Mouse (Mus musculus) forebrain, embryonic 14.5 days (tissue): ENCODE measurements around the gene Scml4. TPM values are rescaled to one million over a fixed set of nuclear protein-coding genes. Genes with fewer than 3 reads are reported as not detected.

Source experiments
- ATAC-seq: fragments of 200-750 bp; cut with Nextera tagmentation; 2 replicates; pipeline ENCODE4 v1.8.0; 2017; ENCODE audit warnings: mild to moderate bottlenecking, moderate library complexity
- DNase-seq: peaks from one replicate; pipeline ENCODE4 v3.0.0-alpha.2; 2015; ENCODE audit warnings: low spot score
- H3K27ac ChIP-seq: fragments of 300-500 bp; sonication (generic); 2 replicates; pipeline ENCODE4 v1.5.1; 2014; ENCODE audit warnings: low read depth, mild to moderate bottlenecking, control low read depth, low read length, moderate library complexity
- H3K27me3 ChIP-seq: fragments of 300-500 bp; sonication (generic); replicated peaks from 2 replicates; pipeline ENCODE4 v1.6.1; 2014; ENCODE audit warnings: low read length, control low read depth, mixed read lengths; ENCODE audit not compliant: control insufficient read depth, insufficient read depth
- H3K36me3 ChIP-seq: fragments of 300-500 bp; sonication (generic); 2 replicates; pipeline ENCODE4 v1.6.1; 2014; ENCODE audit warnings: low read length, control low read depth; ENCODE audit not compliant: control insufficient read depth, insufficient read depth
- H3K4me1 ChIP-seq: fragments of 300-500 bp; sonication (generic); 2 replicates; pipeline ENCODE4 v1.6.1; 2014; ENCODE audit warnings: antibody characterized with exemption, low read length, control low read depth; ENCODE audit not compliant: control insufficient read depth, insufficient read depth
- H3K4me2 ChIP-seq: fragments of 300-500 bp; sonication (generic); 2 replicates; pipeline ENCODE4 v1.6.1; 2014; ENCODE audit warnings: mild to moderate bottlenecking, control low read depth, low read length
- H3K4me3 ChIP-seq: fragments of 300-500 bp; sonication (generic); 2 replicates; pipeline ENCODE4 v1.5.1; 2014; ENCODE audit warnings: low read depth, low read length, control low read depth
- H3K9ac ChIP-seq: fragments of 300-500 bp; sonication (generic); 2 replicates; pipeline ENCODE4 v1.6.1; 2014; ENCODE audit warnings: mild to moderate bottlenecking, low read length, control low read depth, moderate library complexity
- H3K9me3 ChIP-seq: fragments of 300-500 bp; sonication (generic); replicated peaks from 2 replicates; pipeline ENCODE4 v1.6.1; 2016; ENCODE audit warnings: low read length, control low read depth, mixed read lengths; ENCODE audit not compliant: control insufficient read depth
- WGBS: fragments of 180-500 bp; shearing (Covaris S2); extraction: QIAGEN DNeasy Blood & Tissue Kit; methylation state at CpG from one replicate; pipeline ENCODE4 v1.1.7; 2014; 5-methylcytosine and 5-hydroxymethylcytosine counted together
- polyA plus RNA-seq: library from polyadenylated mRNA; unstranded; fragments of >200 nt; fragmentation: Nextera tagmentation; extraction: Ambion mirVana; gene quantifications from 2 replicates; pipeline ENCODE4 v1.2.1, GENCODE M21; 2014

Scml4 gene
- polyA plus RNA-seq, 1 experiment from 2014 or later = 4.9 TPM

DNA sequence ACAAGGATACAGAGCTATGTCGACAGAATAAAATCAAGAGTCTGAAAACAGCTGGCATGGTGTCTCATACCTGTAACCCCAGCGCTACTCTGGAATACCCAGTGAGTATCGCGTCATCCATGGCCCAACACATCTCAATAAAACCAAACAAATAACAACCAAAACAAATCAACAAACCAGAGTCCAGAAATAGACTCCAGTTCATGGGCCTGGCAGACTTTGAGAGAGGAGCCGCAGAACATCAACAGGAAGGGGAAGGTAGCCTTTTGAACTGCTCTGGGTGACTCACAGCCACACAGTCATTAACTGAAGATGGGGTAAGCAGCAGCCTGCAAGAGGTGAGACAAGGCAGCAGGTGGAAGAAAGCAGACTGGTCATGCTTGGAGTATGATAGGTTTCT lies 28.1 kb downstream of the Scml4 start:
- no peak for DNase-seq
- 90% methylated on average over 5 of the region's 5 CpGs for WGBS
- no peaks in the 10 kb centered on the region for H3K4me1 ChIP-seq
- H3K4me3 ChIP-seq = no peak overlapping the region
- no peak overlapping the region for H3K9ac ChIP-seq
- H3K36me3 ChIP-seq = no peaks in the 10 kb centered on the region
- no peak for ATAC-seq
- no peaks in the 10 kb centered on the region for H3K27me3 ChIP-seq
- H3K4me2 ChIP-seq = no peak overlapping the region
- no peak overlapping the region for H3K27ac ChIP-seq
- H3K9me3 ChIP-seq = no peaks in the 10 kb centered on the region

GRCm38 (mm10) chr10:42890365-42890764 lies 30.2 kb downstream of the Scml4 start:
- ATAC-seq (no peak), DNase-seq (no peak)
- no peaks in the 10 kb centered on the region for H3K4me1 ChIP-seq
- H3K36me3 ChIP-seq = no peaks in the 10 kb centered on the region
- 89% methylated on average over 4 of the region's 4 CpGs for WGBS
- H3K27ac ChIP-seq = no peak overlapping the region
- H3K4me3 ChIP-seq = no peak overlapping the region
- no peak overlapping the region for H3K4me2 ChIP-seq
- H3K9ac ChIP-seq = no peak overlapping the region
- H3K9me3 ChIP-seq = no peaks in the 10 kb centered on the region
- H3K27me3 ChIP-seq = no peaks in the 10 kb centered on the region

DNA sequence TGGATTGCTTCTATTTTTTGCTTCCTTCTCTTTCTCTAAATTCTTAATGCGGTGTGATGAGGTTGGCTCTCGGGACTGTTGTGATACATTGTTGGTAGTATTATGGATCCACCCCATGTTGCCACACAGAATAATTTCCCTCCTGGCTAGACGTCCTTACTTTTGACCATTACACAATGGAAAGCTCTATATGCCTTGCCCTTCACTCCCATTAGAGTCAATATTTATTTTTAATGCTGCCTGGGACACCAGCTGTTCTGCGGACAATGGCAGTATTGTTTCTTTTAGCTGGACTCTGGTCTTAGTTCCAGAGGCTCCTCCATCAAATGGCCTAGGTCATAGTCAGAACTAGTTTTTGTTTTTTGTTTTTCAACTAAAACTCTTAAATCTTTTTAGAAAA lies 32.1 kb downstream of the Scml4 start:
- no peaks in the 10 kb centered on the region for H3K9me3 ChIP-seq
- 64% methylated on average over 4 of the region's 4 CpGs for WGBS

DNA sequence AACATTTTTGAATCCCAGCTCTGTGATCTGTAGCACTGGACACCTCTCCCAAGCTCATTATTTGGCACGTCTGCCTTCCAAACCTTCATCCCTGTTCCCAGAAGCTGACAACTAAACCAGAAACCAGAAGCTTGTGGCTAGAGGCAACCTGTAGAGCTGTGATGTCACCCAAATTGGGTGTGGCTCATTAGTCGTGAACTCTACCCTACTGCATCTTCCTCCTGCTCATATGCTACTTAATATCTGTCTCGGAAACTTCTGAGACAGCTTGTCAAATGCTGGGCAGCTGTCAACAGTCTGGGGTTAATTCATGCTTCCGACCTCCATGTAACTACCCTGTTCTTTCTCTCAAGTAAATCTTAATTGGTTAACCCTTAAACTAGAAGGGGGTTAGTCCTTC lies 32.8 kb downstream of the Scml4 start:
- Histone ChIP-seq H3K4me1 (no peaks in the 10 kb centered on the region), H3K4me3 (no peak overlapping the region), H3K27ac (no peak overlapping the region), H3K9ac (no peak overlapping the region), H3K4me2 (no peak overlapping the region), H3K9me3 (no peaks in the 10 kb centered on the region), H3K36me3 (no peaks in the 10 kb centered on the region), H3K27me3 (no peaks in the 10 kb centered on the region)
- 78% methylated on average over 4 of the region's 4 CpGs for WGBS
- DNase-seq (no peak), ATAC-seq (no peak)

More for the DNA sequence above, 32.1 kb downstream of the Scml4 start:
- Histone ChIP-seq H3K27ac (no peak overlapping the region), H3K4me3 (no peak overlapping the region), H3K4me1 (no peaks in the 10 kb centered on the region), H3K36me3 (no peaks in the 10 kb centered on the region), H3K4me2 (no peak overlapping the region), H3K27me3 (no peaks in the 10 kb centered on the region), H3K9ac (no peak overlapping the region)
- DNase-seq (no peak), ATAC-seq (no peak)

GRCm38 (mm10) chr10:42893857-42894256 lies 33.7 kb downstream of the Scml4 start:
- no peak overlapping the region for H3K27ac ChIP-seq
- WGBS = 81% methylated on average over 8 of the region's 8 CpGs
- no peaks in the 10 kb centered on the region for H3K9me3 ChIP-seq
- no peaks in the 10 kb centered on the region for H3K4me1 ChIP-seq
- no peaks in the 10 kb centered on the region for H3K27me3 ChIP-seq
- H3K36me3 ChIP-seq = no peaks in the 10 kb centered on the region
- H3K4me3 ChIP-seq = no peak overlapping the region
- ATAC-seq = no peak
- no peak overlapping the region for H3K4me2 ChIP-seq
- no peak overlapping the region for H3K9ac ChIP-seq
- no peak for DNase-seq

DNA sequence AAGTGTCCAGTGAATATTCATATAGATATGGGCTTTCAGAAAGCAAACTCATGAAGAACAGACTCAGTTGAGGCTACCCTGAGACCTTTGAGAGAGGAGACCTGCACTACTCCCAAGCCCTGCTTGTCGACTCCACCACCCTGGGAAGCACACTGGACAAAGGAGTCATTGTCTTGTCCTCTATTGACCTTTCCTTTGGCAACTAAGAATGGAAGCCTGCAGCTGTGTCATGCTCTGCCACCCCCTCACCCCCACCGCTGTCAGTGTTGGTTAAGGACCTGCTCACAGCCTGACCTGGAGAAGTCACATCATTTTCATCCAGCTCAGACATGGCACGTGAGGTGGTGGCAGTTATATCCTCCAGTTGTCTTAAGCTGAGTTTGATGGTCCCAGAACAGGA lies 34.1 kb downstream of the Scml4 start:
- ATAC-seq = no peak
- no peaks in the 10 kb centered on the region for H3K27me3 ChIP-seq
- 48% methylated on average over 3 of the region's 3 CpGs for WGBS
- no peak overlapping the region for H3K9ac ChIP-seq
- H3K27ac ChIP-seq = no peak overlapping the region
- no peaks in the 10 kb centered on the region for H3K4me1 ChIP-seq
- H3K4me2 ChIP-seq = no peak overlapping the region
- H3K36me3 ChIP-seq = no peaks in the 10 kb centered on the region
- no peak overlapping the region for H3K4me3 ChIP-seq
- H3K9me3 ChIP-seq = no peaks in the 10 kb centered on the region
- DNase-seq = no peak

DNA sequence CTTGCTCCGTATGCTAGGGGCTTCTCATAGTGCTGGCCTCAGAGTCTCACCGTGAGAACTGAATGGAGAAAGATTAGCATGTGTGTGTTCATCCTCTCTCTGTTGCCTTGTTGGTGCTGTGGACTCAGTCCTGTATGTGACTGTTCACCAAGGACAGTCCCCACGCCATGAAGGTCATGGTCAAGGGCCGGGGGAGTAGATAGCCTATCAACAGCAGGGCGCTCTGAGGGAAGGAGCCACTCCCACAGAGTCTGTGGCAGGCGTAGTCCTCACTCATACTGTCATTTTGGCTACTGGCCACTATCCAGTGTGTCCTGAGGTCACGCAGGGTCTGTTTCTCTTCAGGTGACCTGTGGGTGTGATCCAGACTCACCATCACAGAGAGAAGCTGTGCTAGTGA lies 34.5 kb downstream of the Scml4 start:
- Histone ChIP-seq H3K36me3 (no peaks in the 10 kb centered on the region), H3K4me3 (no peak overlapping the region), H3K27ac (no peak overlapping the region), H3K27me3 (no peaks in the 10 kb centered on the region), H3K4me2 (no peak overlapping the region), H3K9me3 (no peaks in the 10 kb centered on the region), H3K4me1 (no peaks in the 10 kb centered on the region), H3K9ac (no peak overlapping the region)
- WGBS = 89% methylated on average over 7 of the region's 7 CpGs
- ATAC-seq (no peak), DNase-seq (no peak)

DNA sequence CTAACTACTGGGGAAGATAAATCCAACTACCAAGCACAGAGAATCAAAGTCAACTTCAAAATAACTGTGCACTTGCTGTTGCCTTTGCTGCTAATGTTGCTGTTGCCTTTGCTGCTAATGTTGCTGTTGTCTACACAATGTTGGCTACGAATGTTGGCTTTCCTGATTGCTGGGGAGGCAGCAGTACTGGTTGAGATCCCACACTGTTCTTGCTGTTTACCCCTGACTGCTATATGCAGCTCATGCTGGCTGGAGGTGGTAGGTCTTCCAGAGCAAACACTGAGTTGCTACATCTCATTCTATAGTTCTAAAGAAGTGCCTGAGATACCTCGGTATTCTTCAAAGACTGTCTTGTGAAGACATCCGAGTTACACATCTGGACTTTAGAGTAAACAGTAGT lies 36.5 kb downstream of the Scml4 start:
- Histone ChIP-seq H3K27ac (no peak overlapping the region), H3K9ac (no peak overlapping the region), H3K36me3 (no peaks in the 10 kb centered on the region), H3K27me3 (no peaks in the 10 kb centered on the region), H3K9me3 (no peaks in the 10 kb centered on the region), H3K4me3 (no peak overlapping the region), H3K4me1 (no peaks in the 10 kb centered on the region), H3K4me2 (no peak overlapping the region)
- ATAC-seq (no peak), DNase-seq (no peak)
- 93% methylated on average over 3 of the region's 3 CpGs for WGBS

DNA sequence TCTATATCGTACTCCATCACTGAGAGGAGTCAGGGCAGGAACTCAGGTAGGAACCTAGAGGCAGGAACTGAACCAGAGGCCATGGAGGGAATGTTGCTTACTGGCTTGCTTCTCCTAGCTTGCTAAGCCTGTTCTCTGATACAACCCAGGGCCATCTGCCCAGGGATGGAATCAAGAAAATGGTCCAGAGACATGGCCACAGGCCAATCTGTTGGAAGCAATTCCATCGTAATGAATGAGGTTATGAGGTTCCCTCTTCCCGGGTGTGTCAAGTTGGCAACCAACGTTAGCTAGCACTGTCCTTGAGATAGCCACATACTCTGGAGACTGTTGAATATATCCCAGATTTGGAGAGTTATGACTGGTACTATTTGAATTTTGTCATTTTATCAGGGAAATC lies 37.0 kb downstream of the Scml4 start:
- Histone ChIP-seq H3K4me1 (no peaks in the 10 kb centered on the region), H3K9me3 (no peaks in the 10 kb centered on the region), H3K27ac (no peak overlapping the region), H3K27me3 (no peaks in the 10 kb centered on the region), H3K4me2 (no peak overlapping the region), H3K9ac (no peak overlapping the region), H3K36me3 (no peaks in the 10 kb centered on the region), H3K4me3 (no peak overlapping the region)
- DNase-seq (no peak), ATAC-seq (no peak)
- 94% methylated on average over 4 of the region's 4 CpGs for WGBS

DNA sequence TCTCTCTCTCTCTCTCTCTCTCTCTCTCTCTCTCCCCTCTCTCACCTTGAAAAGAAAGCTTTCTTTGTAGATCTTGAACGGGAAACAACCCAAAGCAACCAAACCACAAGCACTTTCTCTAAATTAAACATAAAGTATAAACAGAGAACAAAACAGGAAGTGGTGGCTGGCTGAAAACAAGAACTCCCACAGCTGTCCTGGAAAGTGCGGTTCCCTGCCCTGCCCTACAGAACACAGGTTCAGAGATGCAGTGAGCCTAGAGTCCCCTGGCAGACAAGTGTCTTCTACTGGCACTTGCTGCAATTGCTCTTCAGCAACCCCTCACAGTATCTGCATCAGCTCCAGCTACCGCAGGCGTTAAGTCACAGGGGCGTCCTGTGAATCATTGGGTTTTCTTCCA lies 37.5 kb downstream of the Scml4 start:
- Histone ChIP-seq H3K4me2 (no peak overlapping the region), H3K27ac (no peak overlapping the region), H3K36me3 (no peaks in the 10 kb centered on the region), H3K9me3 (no peaks in the 10 kb centered on the region), H3K9ac (no peak overlapping the region), H3K4me1 (no peaks in the 10 kb centered on the region), H3K27me3 (no peaks in the 10 kb centered on the region), H3K4me3 (no peak overlapping the region)
- ATAC-seq (no peak), DNase-seq (no peak)
- WGBS = 92% methylated on average over 5 of the region's 5 CpGs
